Mouse (Mus musculus) neural tube, embryonic 13.5 days (tissue): ENCODE data around the gene Serpinh1. TPM values are rescaled to one million over a fixed set of nuclear protein-coding genes. Genes with fewer than 3 reads are reported as not detected.

Source experiments
- polyA plus RNA-seq: library from polyadenylated mRNA; unstranded; fragments of >200 nt; fragmentation: Nextera tagmentation; extraction: Ambion mirVana; gene quantifications from 2 replicates; pipeline ENCODE4 v1.2.1, GENCODE M21; 2015

The Serpinh1 gene
- polyA plus RNA-seq, 1 experiment from 2014 or later = 462 TPM

Other genes with a start within 250 kb of the Serpinh1 start
- 15.8 and 16.6 TPM in 2 replicates for gene Uvrag, start 212.1 kb downstream of the Serpinh1 start, polyA plus RNA-seq
- 14.2 and 15.7 TPM in 2 replicates for gene Dgat2, start 170.5 kb downstream of the Serpinh1 start, polyA plus RNA-seq
- gene Mogat2, start 114.6 kb downstream of the Serpinh1 start, polyA plus RNA-seq = 2.1 and 2.8 TPM in 2 replicates
- gene Map6, start 85.8 kb downstream of the Serpinh1 start, polyA plus RNA-seq = 105 and 111 TPM in 2 replicates
- gene Gdpd5, start 28.2 kb upstream of the Serpinh1 start, polyA plus RNA-seq = 53.0 and 59.8 TPM in 2 replicates
- gene Klhl35, start 112.8 kb upstream of the Serpinh1 start, polyA plus RNA-seq = 13.4 and 16.9 TPM in 2 replicates
- 514 and 540 TPM in 2 replicates for gene Rps3, start 130.5 kb upstream of the Serpinh1 start, polyA plus RNA-seq
- gene Arrb1, start 182.2 kb upstream of the Serpinh1 start, polyA plus RNA-seq = 15.9 and 16.2 TPM in 2 replicates